Mouse (Mus musculus) ovary, postnatal 36 days (tissue): ENCODE data around the gene Ddah2.
A peak's percentile ranks its signal among the peaks of the same experiment; 100 is the strongest.

Experiments used
- DNase-seq: peaks from one replicate; pipeline ENCODE4 v3.0.0; 2022; ENCODE audit warnings: low spot score, mixed read lengths

Ddah2 gene

DNA sequence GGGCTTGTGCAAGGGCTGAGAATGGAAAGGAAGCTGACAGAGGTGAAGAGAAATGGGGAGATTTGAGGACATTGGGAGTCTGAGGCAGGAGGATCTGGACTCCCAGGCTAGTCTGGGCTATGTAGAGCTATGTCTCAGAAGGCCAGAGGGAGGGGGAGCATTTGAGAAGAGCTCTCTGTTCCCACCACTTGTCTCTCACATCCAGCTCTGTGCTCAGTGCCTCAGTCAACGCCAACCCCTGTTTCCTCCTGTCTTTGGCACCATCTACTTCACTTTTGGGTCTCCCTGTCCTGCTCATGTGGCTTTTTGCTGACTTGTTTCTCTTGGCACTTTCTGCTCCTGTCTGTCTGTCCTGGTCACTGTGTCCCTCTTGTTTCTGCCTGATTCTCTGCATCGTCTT, 18.4 kb downstream of the Ddah2 start:
- no peak for DNase-seq

- peak; percentile 61 for DNase-seq
These were observed 19.0 kb downstream of the Ddah2 start, which contains the start of gene Ly6g6d for GRCm38 (mm10) chr17:35077786-35078233. Ly6g6d (minus strand) TSS chr17:35078065.

DNA sequence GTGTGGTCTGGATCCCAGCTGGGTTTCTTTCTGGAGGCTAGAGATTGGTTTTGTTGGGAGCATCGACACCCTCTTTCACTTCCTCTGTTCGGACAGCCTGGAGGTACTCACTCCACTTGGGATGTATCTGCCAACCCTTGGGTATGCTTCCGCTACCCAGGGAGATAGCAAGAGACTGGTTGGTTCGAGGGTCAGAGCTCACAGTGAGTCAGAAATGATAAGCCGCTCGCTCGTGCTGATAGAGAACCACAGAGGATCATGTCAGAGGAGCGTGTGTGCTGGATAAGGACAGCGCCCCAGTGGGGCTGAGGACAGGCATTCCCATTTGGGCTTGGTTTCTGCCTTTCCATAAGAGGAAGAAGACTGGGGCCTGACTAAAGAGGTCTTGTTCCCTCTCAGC, 20.9 kb downstream of the Ddah2 start:
- DNase-seq: no peak

DNA sequence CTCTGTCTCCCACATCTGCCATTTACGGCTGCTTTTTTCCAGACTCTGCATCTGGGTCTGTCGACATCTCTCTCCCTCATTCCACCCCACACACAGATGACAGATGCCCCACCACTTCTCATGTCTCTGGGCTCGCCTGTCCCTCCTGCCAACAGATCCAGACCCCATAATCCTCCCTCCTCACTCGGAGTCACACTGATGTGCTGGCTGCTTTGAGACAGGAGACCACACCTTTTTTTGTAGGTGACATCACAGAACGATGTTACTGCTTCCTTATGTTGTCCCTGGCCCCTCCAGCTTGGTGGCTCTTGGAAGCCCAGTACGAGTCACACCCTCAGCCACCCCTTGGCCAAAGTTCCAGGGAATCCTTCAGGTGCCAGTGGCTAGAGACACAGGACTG, 21.4 kb downstream of the Ddah2 start:
- no peak for DNase-seq

DNA sequence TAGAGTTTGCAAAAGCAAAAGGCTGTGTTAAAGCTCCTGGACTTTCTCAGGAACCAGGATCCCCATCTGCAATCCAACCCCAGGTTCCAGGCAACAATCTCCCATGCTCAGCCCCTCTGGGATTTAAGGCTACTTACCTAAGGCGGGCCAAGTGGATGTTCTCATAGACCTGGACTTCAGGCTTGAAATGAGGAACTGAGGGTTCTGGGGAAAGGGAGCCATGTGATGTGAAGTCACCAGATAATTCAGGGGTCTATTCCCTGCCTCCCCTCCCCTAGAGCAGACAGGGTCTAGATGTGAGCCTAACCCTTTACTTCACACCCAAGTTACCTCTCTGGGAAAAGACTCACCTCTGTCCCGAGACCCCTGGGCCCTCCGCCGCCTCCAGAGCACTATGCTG, 21.9 kb downstream of the Ddah2 start:
- DNase-seq: no peak

DNA sequence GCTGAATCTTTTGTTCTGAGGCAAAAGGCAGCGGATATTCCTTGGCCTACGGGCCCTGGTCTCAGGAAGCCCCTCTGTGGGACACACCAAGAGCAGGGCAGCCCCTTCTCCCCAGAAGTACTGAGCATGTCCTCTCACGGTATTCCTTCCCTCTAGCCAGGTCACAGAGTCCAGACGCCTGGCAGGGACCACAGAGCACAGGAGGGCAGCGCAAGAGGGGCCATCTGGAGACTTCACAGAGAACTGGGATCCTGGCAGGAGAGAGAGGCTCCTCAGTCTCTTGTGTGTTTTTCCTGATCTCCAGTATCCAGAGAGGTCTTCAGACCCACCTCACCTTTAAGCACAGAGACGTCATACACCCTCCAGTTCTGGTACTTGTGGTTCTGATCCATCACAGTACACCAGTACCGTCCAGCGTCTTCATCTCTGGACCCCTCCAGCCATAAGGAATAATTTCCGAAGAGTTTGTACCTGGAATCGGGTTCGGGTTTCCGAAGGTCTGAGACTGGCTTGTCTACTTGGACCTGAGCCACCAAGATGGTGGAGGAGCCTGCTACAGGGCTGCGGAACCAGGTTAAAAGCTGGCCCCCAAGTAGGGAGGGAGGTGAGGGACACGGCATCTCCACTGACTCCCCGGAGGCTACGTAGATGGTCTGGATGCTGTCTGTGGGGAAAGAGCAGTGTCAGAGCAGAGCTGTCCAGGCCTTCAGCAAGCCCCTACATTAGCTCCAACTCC, 24.2 kb downstream of the Ddah2 start:
- no peak for DNase-seq

DNA sequence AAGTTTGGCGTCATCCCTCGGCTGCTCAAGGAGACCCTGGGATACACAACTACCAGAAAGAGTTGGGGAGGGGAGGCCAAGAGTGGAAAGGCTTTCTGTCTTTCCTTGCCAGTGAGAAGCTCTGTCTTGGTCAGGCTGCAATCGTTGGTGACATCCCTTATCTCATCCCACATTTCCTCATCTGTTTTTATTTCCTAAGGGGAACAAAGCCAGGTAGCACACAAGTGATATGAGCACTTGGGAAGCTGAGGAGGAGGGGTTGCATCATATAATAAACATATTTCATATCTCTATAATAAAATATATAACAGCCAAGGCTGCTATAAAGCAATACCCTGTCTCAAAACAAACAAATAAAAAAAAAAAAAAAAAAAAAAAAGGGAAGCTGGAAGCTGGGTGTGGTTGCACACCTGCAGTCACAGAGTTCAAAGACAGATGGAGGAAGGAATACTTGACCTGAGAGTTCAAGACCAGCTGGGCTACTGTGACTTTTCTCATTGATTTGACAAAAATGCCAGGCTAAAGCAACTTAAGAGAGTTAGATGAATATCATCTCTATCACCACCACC, 25.2 kb downstream of the Ddah2 start:
- no peak for DNase-seq

- DNase-seq: no peak
These were observed 26.5 kb downstream of the Ddah2 start, which contains the start of gene Ly6g6f for GRCm38 (mm10) chr17:35085208-35085865. Ly6g6f (minus strand) TSS chr17:35085610.

GRCm38 (mm10) chr17:35088151-35088550, 29.3 kb downstream of the Ddah2 start:
- DNase-seq: no peak

DNA sequence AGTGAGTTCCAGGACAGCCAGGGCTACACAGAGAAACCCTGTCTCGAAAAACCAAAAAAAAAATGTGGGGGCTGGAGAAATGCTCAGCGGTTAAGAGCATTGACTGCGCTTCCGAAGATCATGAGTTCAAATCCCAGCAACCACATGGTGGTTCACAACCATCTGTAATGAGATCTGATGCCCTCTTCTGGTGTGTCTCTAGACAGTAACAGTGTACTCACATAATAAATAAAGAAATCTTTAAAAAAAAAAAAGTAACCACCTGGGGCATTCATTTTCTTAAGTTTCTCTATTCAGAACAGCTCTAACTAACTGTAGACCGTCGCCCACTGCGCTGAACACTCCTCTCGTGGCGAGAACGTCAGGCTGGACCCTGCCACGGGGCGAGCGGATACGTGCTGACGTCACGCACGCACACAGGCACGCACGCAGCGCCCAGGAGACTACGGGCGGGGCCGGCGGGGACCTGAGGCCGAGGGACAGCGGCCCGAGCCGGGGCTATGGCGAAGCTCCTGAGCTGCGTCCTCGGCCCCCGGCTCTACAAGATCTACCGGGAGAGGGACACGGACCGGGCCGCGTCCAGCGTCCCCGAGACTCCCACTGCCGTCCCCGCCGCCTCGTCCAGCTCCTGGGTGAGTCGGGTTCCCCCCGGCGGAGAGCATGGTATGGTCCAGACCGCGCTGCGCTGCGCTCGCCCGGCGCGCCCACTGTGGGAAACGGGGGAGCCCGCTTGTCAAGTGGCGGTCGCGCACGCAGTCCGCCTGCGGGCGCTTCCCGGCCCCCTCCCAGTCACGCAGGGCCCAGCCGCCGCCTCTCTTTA, 30.2 kb downstream of the Ddah2 start, which contains the start of gene Abhd16a:
Gene Abhd16a, plus strand, starts transcription at position 439 of the 820 bp plus-strand sequence.
- DNase-seq: peak; percentile 91

DNA sequence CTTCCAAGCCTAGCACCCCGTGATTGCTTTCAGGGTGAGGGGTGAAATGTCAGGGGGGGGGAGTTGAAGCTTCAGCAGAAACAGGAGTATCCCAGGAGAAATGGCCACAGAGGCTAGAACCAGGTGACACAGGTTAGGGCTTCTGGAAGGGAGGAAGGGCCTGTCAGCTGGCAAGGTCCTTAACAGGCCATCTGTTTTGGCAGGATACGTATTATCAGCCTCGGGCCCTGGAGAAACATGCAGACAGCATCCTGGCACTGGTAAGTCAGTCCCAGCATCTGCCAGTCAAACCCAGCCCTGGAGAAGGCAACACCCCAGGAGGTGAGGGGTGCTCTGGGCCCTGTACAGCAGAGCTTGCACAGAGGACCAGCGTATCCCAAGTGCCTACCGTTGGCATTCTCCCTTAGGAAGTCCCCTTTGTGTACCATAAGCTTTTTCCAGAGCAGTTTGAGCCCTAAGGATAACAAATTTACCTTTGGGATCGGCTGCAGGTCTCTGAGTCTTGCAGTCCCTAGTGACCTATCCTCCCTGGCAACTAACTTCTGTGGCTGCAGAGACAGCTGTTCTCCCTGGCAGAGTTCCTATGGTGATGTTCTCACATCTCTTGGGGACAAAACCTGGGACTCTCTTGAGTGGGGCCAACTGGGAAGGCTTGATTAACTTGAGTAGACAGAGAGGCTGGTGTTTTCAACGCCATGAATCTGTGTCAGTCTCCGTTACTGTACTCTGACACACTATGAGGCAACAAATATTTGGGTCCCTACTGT, 31.5 kb downstream of the Ddah2 start:
- no peak for DNase-seq

DNA sequence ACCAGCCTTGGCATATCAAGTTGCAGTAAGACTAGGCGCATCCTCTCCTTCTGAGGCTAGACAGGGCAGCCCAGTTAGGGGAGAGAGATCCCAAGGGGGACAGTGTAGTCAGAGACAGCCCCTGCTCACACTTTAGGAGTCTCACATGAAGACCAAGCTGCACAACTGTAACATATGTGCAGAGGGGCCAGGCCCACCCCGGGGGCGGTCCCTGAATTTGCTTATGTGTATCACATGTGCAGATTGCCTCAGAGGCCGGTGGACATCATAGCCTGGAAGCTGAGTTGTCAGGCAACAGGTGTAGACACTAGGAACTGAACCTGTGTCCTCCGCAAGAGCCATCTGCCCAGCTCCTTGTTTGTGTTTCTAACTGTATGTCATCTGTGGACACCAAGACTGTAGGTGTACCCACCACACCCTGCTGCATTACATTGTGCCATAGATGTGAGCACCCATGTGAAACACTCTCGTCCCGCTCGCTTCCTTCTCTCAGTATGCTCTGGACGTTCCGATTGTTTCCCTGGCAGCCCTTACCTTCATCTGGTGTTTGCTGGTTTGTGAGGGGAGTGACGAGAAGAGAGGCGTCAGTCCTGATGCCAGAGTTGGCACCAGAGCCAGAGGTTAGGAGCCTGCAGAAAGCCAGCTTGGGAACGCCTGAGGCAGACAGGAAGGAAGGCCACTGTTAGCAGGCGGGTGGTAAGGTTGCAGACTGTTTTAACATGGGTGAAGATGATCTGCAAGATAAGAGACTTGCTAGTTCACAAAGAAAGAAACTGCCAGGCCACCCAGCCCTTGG, 33.8 kb downstream of the Ddah2 start:
- no peak for DNase-seq

DNA sequence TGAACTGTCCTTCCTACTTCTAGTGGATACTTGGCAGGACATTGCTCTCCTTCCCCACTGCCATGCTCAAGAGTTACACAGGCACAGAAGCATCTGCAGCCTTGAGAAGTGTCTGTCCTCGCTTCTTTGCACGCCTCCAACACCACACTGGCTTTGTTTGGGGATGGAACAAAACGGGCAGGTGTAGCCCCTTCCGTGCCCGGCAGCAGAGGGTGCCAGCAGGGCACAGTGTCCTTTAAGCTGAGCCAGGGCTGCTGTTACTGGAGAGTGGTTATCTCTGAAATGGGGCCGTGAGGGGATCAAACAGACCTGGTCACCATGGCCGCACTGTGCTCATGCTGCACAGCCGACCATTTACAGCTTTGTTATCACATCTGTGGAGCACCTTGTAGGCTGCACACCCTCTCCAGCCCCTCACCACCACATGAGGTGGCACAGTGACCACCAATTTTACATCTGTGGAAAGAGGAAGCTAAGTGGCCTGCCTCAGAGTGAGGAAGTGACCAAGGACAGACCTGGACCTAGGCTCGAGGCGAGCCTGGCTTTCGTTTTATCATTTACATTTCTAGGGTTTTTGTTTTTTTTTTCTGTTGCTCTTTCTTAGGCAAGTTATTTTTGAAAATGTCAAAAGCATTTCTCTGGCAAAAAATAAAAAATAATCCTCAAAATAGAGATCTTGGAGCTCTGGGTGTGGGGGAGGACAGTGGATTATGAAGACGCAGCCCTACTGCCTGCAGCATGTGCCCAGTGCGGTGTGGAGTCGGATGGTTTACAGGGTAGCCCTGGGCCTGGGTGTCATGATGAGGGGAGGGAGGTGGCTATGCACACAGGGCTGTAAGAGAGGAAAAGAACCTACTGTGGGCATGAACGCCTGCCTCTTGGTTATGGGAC, 35.9 kb downstream of the Ddah2 start:
- DNase-seq: peak; percentile 42

DNA sequence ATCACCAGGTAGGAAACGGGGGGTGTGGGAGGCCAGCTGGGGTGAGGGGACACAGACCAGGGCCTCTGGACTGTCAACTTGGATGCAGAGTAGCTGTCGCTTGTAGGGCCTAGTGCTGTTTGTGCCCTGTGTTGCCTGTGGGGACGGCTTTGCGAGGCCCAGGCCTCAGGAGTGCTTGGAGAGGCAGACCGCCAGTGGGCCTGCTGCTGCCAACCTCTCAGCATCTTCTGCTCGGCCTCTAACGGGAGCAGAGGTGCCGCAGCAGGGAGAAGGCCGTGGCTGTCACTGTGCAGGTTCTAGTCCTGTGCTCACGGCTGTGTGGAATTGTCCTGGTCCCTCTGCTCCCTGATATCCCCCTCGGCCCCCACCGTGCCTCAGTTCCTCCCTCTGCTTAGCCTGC, 37.8 kb downstream of the Ddah2 start:
- no peak for DNase-seq

DNA sequence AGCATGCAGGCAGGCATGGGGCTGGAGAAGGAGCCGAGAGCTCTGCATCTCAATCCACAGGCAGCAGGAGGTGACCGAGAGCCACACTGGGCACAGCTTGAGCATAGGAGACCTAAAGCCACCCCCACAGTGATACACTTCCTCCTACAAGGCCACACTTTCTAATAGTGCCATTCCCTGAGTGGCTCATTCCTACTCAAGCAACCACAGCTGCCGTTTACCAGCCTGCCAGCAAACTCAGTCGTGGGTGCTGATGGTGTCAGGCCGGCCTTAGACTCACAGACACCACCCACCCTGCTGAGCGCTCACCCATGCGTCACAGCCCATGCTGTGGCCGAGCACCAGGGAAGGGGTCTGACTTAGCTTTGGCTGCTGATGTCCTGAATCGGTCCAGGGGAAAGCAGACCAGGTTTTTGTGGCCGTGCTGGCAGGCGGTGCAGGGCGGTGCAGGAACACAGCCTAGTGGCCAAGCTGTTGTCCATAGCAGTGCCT, 38.4 kb downstream of the Ddah2 start:
- DNase-seq: no peak

DNA sequence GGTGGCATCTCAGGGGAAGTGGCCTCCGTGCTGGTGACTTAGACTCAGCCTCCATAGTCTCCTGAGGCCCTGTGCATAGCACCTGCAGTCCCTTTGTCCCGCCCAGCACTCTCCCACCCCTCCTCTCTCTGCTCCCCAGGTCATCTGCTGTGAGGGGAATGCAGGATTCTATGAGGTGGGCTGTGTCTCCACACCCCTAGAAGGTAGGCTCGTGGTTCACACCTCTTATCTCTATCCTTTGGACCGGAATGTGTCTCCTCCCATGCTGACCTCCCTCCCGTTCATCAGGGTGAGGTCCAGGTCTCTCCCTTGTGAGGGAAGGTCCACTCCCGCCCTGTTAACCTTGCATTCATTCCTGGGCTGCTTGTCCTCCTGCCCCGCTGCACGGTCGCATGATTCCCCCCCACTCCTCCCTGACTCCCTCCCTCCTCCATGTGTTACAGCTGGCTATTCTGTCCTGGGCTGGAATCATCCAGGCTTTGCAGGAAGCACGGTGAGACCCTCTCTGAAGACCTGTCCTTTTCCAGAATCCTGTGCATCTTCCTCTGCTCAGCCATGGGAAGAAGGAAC, 41.4 kb downstream of the Ddah2 start:
- no peak for DNase-seq

GRCm38 (mm10) chr17:35101161-35101560, 42.3 kb downstream of the Ddah2 start:
- DNase-seq: no peak

DNA sequence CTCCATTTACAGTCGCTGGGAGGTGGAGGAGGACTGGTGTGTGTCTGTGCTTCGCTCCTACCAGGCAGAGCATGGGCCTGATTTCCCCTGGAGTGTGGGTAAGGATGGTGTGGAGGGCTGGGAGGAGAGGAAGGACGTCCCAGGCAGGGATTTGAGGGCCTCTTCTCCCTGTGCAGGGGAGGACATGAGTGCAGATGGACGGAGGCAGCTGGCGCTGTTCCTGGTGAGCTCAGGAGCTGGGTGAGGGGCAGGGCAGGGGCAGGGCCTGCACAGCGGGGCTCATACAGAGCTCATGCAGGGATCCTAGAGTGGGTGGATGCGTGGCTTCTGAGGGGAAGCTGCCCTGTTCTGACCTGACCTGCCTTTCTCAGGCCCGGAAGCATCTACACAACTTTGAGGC, 43.5 kb downstream of the Ddah2 start:
- no peak for DNase-seq

- DNase-seq: no peak
These were observed 44.4 kb downstream of the Ddah2 start for GRCm38 (mm10) chr17:35103221-35103690.
